Mouse (Mus musculus) intestine, postnatal 0 days (tissue): ENCODE results near the gene Mcm9. TPM values are rescaled to one million over a fixed set of nuclear protein-coding genes. Genes with fewer than 3 reads are reported as not detected.

Experiments used
- ATAC-seq: fragments of 200-750 bp; cut with Nextera tagmentation; 2 replicates; pipeline ENCODE4 v1.8.0; 2017; ENCODE audit warnings: mild to moderate bottlenecking, moderate TSS enrichment, moderate library complexity
- H3K27ac ChIP-seq: fragments of 300-500 bp; sonication (generic); 2 replicates; pipeline ENCODE4 v1.5.1; 2014; ENCODE audit warnings: mild to moderate bottlenecking, low read depth, low read length, moderate library complexity
- H3K27me3 ChIP-seq: fragments of 300-500 bp; sonication (generic); replicated peaks from 2 replicates; pipeline ENCODE4 v1.6.1; 2014; ENCODE audit warnings: low read length, mixed read lengths; ENCODE audit not compliant: control insufficient read depth, insufficient read depth
- H3K36me3 ChIP-seq: fragments of 300-500 bp; sonication (generic); 2 replicates; pipeline ENCODE4 v1.6.1; 2014; ENCODE audit warnings: mild to moderate bottlenecking, moderate library complexity; ENCODE audit not compliant: control insufficient read depth, insufficient read depth
- H3K4me1 ChIP-seq: fragments of 300-500 bp; sonication (generic); replicated peaks from 2 replicates; pipeline ENCODE4 v1.6.1; 2014; ENCODE audit warnings: antibody characterized with exemption, low read length, mixed read lengths; ENCODE audit not compliant: control insufficient read depth, insufficient read depth
- H3K4me2 ChIP-seq: fragments of 300-500 bp; sonication (generic); replicated peaks from 2 replicates; pipeline ENCODE4 v1.6.1; 2014; ENCODE audit warnings: low read depth, mild to moderate bottlenecking, moderate library complexity
- H3K4me3 ChIP-seq: fragments of 300-500 bp; sonication (generic); 2 replicates; pipeline ENCODE4 v1.5.1; 2014; ENCODE audit warnings: low read depth, low read length
- H3K9ac ChIP-seq: fragments of 300-500 bp; sonication (generic); 2 replicates; pipeline ENCODE4 v1.6.1; 2014; ENCODE audit warnings: mild to moderate bottlenecking, low read depth, low read length
- H3K9me3 ChIP-seq: fragments of 300-500 bp; sonication (generic); 2 replicates; pipeline ENCODE4 v1.6.1; 2016; ENCODE audit warnings: mixed run types; ENCODE audit not compliant: control insufficient read depth
- CTCF ChIP-seq: sonication (generic); IDR thresholded peaks from 2 replicates; pipeline ENCODE4 v1.5.1; 2016; ENCODE audit warnings: low read depth, mild to moderate bottlenecking, control low read depth, antibody characterized with exemption, moderate library complexity
- WGBS: fragments of 180-500 bp; shearing (Covaris S2); extraction: QIAGEN DNeasy Blood & Tissue Kit; methylation state at CpG from one replicate; pipeline ENCODE4 v1.1.7; 2014; 5-methylcytosine and 5-hydroxymethylcytosine counted together
- polyA plus RNA-seq: library from polyadenylated mRNA; unstranded; fragments of >200 nt; fragmentation: Nextera tagmentation; extraction: Ambion mirVana; gene quantifications from 2 replicates; pipeline ENCODE4 v1.2.1, GENCODE M21; 2015

Mcm9 gene
- polyA plus RNA-seq, 1 experiment from 2014 or later: 3.5 TPM

GRCm38 (mm10) chr10:53595744-53596676 is 34.2 kb downstream of the Mcm9 start:
- Histone ChIP-seq H3K9ac (peak overlapping the region; percentile 17; the same call in 1 of the 2 replicates), H3K4me1 (no peaks in the 10 kb centered on the region; the same call in 1 of the 2 replicates), H3K36me3 (no peaks in the 10 kb centered on the region), H3K4me3 (peak overlapping the region; percentile 74), H3K9me3 (no peaks in the 10 kb centered on the region), H3K27me3 (no peaks in the 10 kb centered on the region), H3K27ac (peak overlapping the region; percentile 98), H3K4me2 (peak overlapping the region; percentile 80)
- no peak for TF ChIP-seq CTCF
- 4% methylated on average over 26 of the region's 27 CpGs for WGBS
- ATAC-seq: peak; percentile 32; the same call in 1 of the 2 replicates

- Histone ChIP-seq H3K4me3 (no peak overlapping the region), H3K9me3 (no peaks in the 10 kb centered on the region), H3K4me1 (no peaks in the 10 kb centered on the region), H3K4me2 (no peak overlapping the region), H3K27me3 (no peaks in the 10 kb centered on the region), H3K9ac (no peak overlapping the region), H3K36me3 (no peaks in the 10 kb centered on the region; the same call in 1 of the 2 replicates), H3K27ac (no peak overlapping the region)
- WGBS: 88% methylated on average over 3 of the region's 3 CpGs
- no peak for TF ChIP-seq CTCF
- ATAC-seq: no peak
Observed at GRCm38 (mm10) chr10:53585777-53586176, 44.5 kb downstream of the Mcm9 start.

- Histone ChIP-seq H3K4me2 (peak overlapping the region; percentile 73), H3K9ac (0 out of 2 replicates have a peak overlapping the region, but pooled peaks have one; percentile 17), H3K9me3 (no peaks in the 10 kb centered on the region), H3K27me3 (no peaks in the 10 kb centered on the region), H3K4me1 (no peaks in the 10 kb centered on the region), H3K36me3 (no peaks in the 10 kb centered on the region), H3K4me3 (peak overlapping the region; percentile 35), H3K27ac (no peak overlapping the region)
- 40% methylated on average over 9 of the region's 12 CpGs for WGBS
- ATAC-seq: no peak
- no peak for TF ChIP-seq CTCF
Observed at GRCm38 (mm10) chr10:53581087-53581486, 49.2 kb downstream of the Mcm9 start.

- WGBS: 20% methylated on average over 14 of the region's 14 CpGs
- Histone ChIP-seq H3K4me1 (no peaks in the 10 kb centered on the region), H3K36me3 (no peaks in the 10 kb centered on the region), H3K27ac (no peak overlapping the region), H3K9me3 (no peaks in the 10 kb centered on the region), H3K27me3 (no peaks in the 10 kb centered on the region), H3K9ac (0 out of 2 replicates have a peak overlapping the region, but pooled peaks have one; percentile 17), H3K4me2 (peak overlapping the region; percentile 73), H3K4me3 (peak overlapping the region; percentile 35)
- no peak for TF ChIP-seq CTCF
- peak; percentile 60 for ATAC-seq
Observed at GRCm38 (mm10) chr10:53580621-53581081, 49.6 kb downstream of the Mcm9 start.

- H3K27ac ChIP-seq: no peak overlapping the region
- peak overlapping the region; percentile 35 for H3K4me3 ChIP-seq
- TF ChIP-seq CTCF: no peak
- peak overlapping the region; percentile 73 for H3K4me2 ChIP-seq
- 0 out of 2 replicates have a peak overlapping the region, but pooled peaks have one; percentile 23 for H3K9ac ChIP-seq
- no peaks in the 10 kb centered on the region for H3K4me1 ChIP-seq
- no peaks in the 10 kb centered on the region for H3K9me3 ChIP-seq
- 33% methylated on average over 7 of the region's 7 CpGs for WGBS
- H3K36me3 ChIP-seq: no peaks in the 10 kb centered on the region
- H3K27me3 ChIP-seq: no peaks in the 10 kb centered on the region
- ATAC-seq: peak; percentile 65; the same call in 1 of the 2 replicates
Observed at GRCm38 (mm10) chr10:53580137-53580536, 50.1 kb downstream of the Mcm9 start.

- Histone ChIP-seq H3K4me2 (no peak overlapping the region), H3K9me3 (no peaks in the 10 kb centered on the region), H3K27ac (no peak overlapping the region), H3K9ac (no peak overlapping the region), H3K4me1 (peaks cover 9% of the 10 kb centered on the region; the same call in 1 of the 2 replicates), H3K4me3 (no peak overlapping the region), H3K36me3 (no peaks in the 10 kb centered on the region), H3K27me3 (no peaks in the 10 kb centered on the region)
- peak; percentile 77 for ATAC-seq
- TF ChIP-seq CTCF: no peak
Observed at GRCm38 (mm10) chr10:53568531-53568930, 61.7 kb downstream of the Mcm9 start.
